In genomic region chr16:17200953-17201707, GRCm38 (mm10) we compare ENCODE assay signal across 8 mouse cellular contexts. TPM values are rescaled to one million over a fixed set of nuclear protein-coding genes. Genes with fewer than 3 reads are reported as not detected.
A peak's percentile ranks its signal among the peaks of the same experiment; 100 is the strongest.
DNase-seq lines count a peak whose midpoint lies in the region; ATAC-seq and TF ChIP-seq lines count a peak whose summit lies in the region.

No protein-coding gene starts in this region.

- peak overlapping the region; percentile 71 for H3K4me2 ChIP-seq in embryonic facial prominence, embryonic 12.5 days (replicated peaks)
- H3K4me2 ChIP-seq in limb, embryonic 11.5 days (ENCODE audit: low read depth, severe bottlenecking), result peak overlapping the region; percentile 67
- peak overlapping the region; percentile 89 for H3K4me2 ChIP-seq in midbrain, embryonic 13.5 days (replicated peaks)

- H3K4me3 ChIP-seq in embryonic facial prominence, embryonic 12.5 days, result peak overlapping the region; percentile 100
- H3K4me3 ChIP-seq in kidney, adult 2 months (ENCODE audit: insufficient read depth, low read depth, low read length), result peak overlapping the region; percentile 70
- peak overlapping the region; percentile 100 for H3K4me3 ChIP-seq in limb, embryonic 11.5 days (ENCODE audit: low read depth, low read length)
- H3K4me3 ChIP-seq in midbrain, embryonic 13.5 days (replicated peaks), result peak overlapping the region; percentile 99

- peak; percentile 79 for DNase-seq in 3134 (ENCODE audit: extremely low read depth, insufficient read length, low spot score)
- DNase-seq in adrenal gland, postnatal 36 days, result peak; percentile 86 to 90
- DNase-seq in heart, adult 18-20 months, result peak; percentile 90 to 91
- DNase-seq in kidney, adult 2 months, result peak; percentile 90
- peak; percentile 88 for DNase-seq in limb, embryonic 11.5 days (ENCODE audit: low spot score)
- peak; percentile 73 for DNase-seq in spleen, adult 12 weeks (ENCODE audit: low spot score)

- H3K4me1 ChIP-seq in embryonic facial prominence, embryonic 12.5 days, result peaks cover 11% of the 10 kb centered on the region
- H3K4me1 ChIP-seq in kidney, adult 2 months (ENCODE audit: control insufficient read depth, insufficient read depth, low read length), result peaks cover 11% of the 10 kb centered on the region; the same call in 1 of the 2 replicates
- H3K4me1 ChIP-seq in limb, embryonic 11.5 days (ENCODE audit: control insufficient read depth, insufficient read depth, low read length), result peaks cover 7% of the 10 kb centered on the region; the same call in 1 of the 2 replicates
- peaks cover 20% of the 10 kb centered on the region for H3K4me1 ChIP-seq in midbrain, embryonic 13.5 days (replicated peaks)

- peak overlapping the region; percentile 100 for H3K9ac ChIP-seq in embryonic facial prominence, embryonic 12.5 days
- peak overlapping the region; percentile 100 for H3K9ac ChIP-seq in limb, embryonic 11.5 days (ENCODE audit: low read length)
- peak overlapping the region; percentile 99 for H3K9ac ChIP-seq in midbrain, embryonic 13.5 days (replicated peaks)

- peak; percentile 81 for ATAC-seq in embryonic facial prominence, embryonic 12.5 days (ENCODE audit: insufficient number of reproducible peaks, insufficient read depth, low FRiP score, low TSS enrichment)
- ATAC-seq in limb, embryonic 11.5 days (ENCODE audit: insufficient number of reproducible peaks, low FRiP score, low TSS enrichment, low read depth), result peak; percentile 68
- peak; percentile 86 for ATAC-seq in midbrain, embryonic 13.5 days

- peak overlapping the region; percentile 67 for H3K27ac ChIP-seq in embryonic facial prominence, embryonic 12.5 days
- peak overlapping the region; percentile 18; the same call in 1 of the 2 replicates for H3K27ac ChIP-seq in kidney, adult 2 months (ENCODE audit: insufficient read depth, low read depth, low read length)
- peak overlapping the region; percentile 64 for H3K27ac ChIP-seq in limb, embryonic 11.5 days (replicated peaks; ENCODE audit: low read depth, low read length)
- H3K27ac ChIP-seq in midbrain, embryonic 13.5 days, result peak overlapping the region; percentile 82

- no peak for TF ChIP-seq CTCF in kidney, adult 2 months (conservative IDR thresholded peaks at IDR 0.05; ENCODE audit: insufficient read depth, insufficient read length, low read depth, low read length)

- no peaks in the 10 kb centered on the region for H3K9me3 ChIP-seq in embryonic facial prominence, embryonic 12.5 days
- H3K9me3 ChIP-seq in limb, embryonic 11.5 days (ENCODE audit: control insufficient read depth, low read length), result no peaks in the 10 kb centered on the region
- H3K9me3 ChIP-seq in midbrain, embryonic 13.5 days, result no peaks in the 10 kb centered on the region

- no peaks in the 10 kb centered on the region for H3K27me3 ChIP-seq in embryonic facial prominence, embryonic 12.5 days
- no peaks in the 10 kb centered on the region for H3K27me3 ChIP-seq in kidney, adult 2 months (replicated peaks; ENCODE audit: control insufficient read depth, insufficient read depth, low read length)
- no peaks in the 10 kb centered on the region for H3K27me3 ChIP-seq in limb, embryonic 11.5 days (ENCODE audit: control insufficient read depth, insufficient read depth, low read length)
- peaks cover 2% of the 10 kb centered on the region; the same call in 1 of the 2 replicates for H3K27me3 ChIP-seq in midbrain, embryonic 13.5 days

- TF ChIP-seq POLR2A in kidney, adult 2 months (IDR thresholded peaks at IDR 0.05; ENCODE audit: low read depth, low read length), result no peak

- under 1% methylated on average over 62 of the region's 72 CpGs for WGBS in embryonic facial prominence, embryonic 12.5 days
- WGBS in kidney, adult 2 months, result 1% methylated on average over 70 of the region's 72 CpGs
- WGBS in limb, embryonic 11.5 days, result under 1% methylated on average over 68 of the region's 72 CpGs
- under 1% methylated on average over 72 of the region's 72 CpGs for WGBS in midbrain, embryonic 13.5 days

- H3K36me3 ChIP-seq in embryonic facial prominence, embryonic 12.5 days, result no peaks in the 10 kb centered on the region
- H3K36me3 ChIP-seq in kidney, adult 2 months (ENCODE audit: control insufficient read depth, insufficient read depth, low read length), result no peaks in the 10 kb centered on the region
- H3K36me3 ChIP-seq in limb, embryonic 11.5 days (ENCODE audit: control insufficient read depth, insufficient read depth, low read length), result no peaks in the 10 kb centered on the region
- H3K36me3 ChIP-seq in midbrain, embryonic 13.5 days, result no peaks in the 10 kb centered on the region

RNA-seq across cellular contexts. Expression of gene Ube2l3, which starts 1.3 kb away (rescaled TPM):
- total RNA-seq in adrenal gland, postnatal 36 days (2021), result 100 to 1,000 TPM; 219 to 220 TPM
- 339 and 358 TPM in 2 replicates for polyA plus RNA-seq in embryonic facial prominence, embryonic 12.5 days (2016; fragmentation: Nextera tagmentation; extraction: Ambion mirVana)
- 100 to 1,000 TPM; 116 to 120 TPM for total RNA-seq in heart, adult 18-20 months (2021)
- polyA plus RNA-seq in kidney, adult 2 months (2012; rRNA removed), result 64.6 and 73.6 TPM in 2 replicates
- 430 and 433 TPM in 2 replicates for polyA plus RNA-seq in limb, embryonic 11.5 days (2014; fragmentation: Nextera tagmentation; extraction: Ambion mirVana)
- 330 and 342 TPM in 2 replicates for polyA plus RNA-seq in midbrain, embryonic 13.5 days (2015; fragmentation: Nextera tagmentation; extraction: Ambion mirVana)

RNA-seq across cellular contexts. Expression of gene Rimbp3, which starts 7.3 kb away (rescaled TPM):
- not detected for total RNA-seq in adrenal gland, postnatal 36 days (2021)
- 0.46 and 0.52 TPM in 2 replicates for polyA plus RNA-seq in embryonic facial prominence, embryonic 12.5 days (2016; fragmentation: Nextera tagmentation; extraction: Ambion mirVana)
- total RNA-seq in heart, adult 18-20 months (2021), result under 1 TPM; 0.07 to 0.26 TPM
- 0.05 and 0.08 TPM in 2 replicates for polyA plus RNA-seq in kidney, adult 2 months (2012; rRNA removed)
- polyA plus RNA-seq in limb, embryonic 11.5 days (2014; fragmentation: Nextera tagmentation; extraction: Ambion mirVana), result 0.37 and 0.44 TPM in 2 replicates
- 2.1 and 2.5 TPM in 2 replicates for polyA plus RNA-seq in midbrain, embryonic 13.5 days (2015; fragmentation: Nextera tagmentation; extraction: Ambion mirVana)

RNA-seq across cellular contexts. Expression of gene Hic2, which starts 32.2 kb away (rescaled TPM):
- 1 to 10 TPM; 2.9 to 3.1 TPM for total RNA-seq in adrenal gland, postnatal 36 days (2021)
- polyA plus RNA-seq in embryonic facial prominence, embryonic 12.5 days (2016; fragmentation: Nextera tagmentation; extraction: Ambion mirVana), result 10.6 and 12.7 TPM in 2 replicates
- 1 to 10 TPM; 1.3 to 1.5 TPM for total RNA-seq in heart, adult 18-20 months (2021)
- 1.5 and 1.8 TPM in 2 replicates for polyA plus RNA-seq in kidney, adult 2 months (2012; rRNA removed)
- 9.8 and 10.6 TPM in 2 replicates for polyA plus RNA-seq in limb, embryonic 11.5 days (2014; fragmentation: Nextera tagmentation; extraction: Ambion mirVana)
- 13.2 and 13.6 TPM in 2 replicates for polyA plus RNA-seq in midbrain, embryonic 13.5 days (2015; fragmentation: Nextera tagmentation; extraction: Ambion mirVana)

RNA-seq across cellular contexts. Expression of gene Ccdc116, which starts 54.1 kb away (rescaled TPM):
- under 1 TPM; 0.33 to 0.43 TPM for total RNA-seq in adrenal gland, postnatal 36 days (2021)
- polyA plus RNA-seq in embryonic facial prominence, embryonic 12.5 days (2016; fragmentation: Nextera tagmentation; extraction: Ambion mirVana), result 0.61 and 1.1 TPM in 2 replicates
- total RNA-seq in heart, adult 18-20 months (2021), result under 1 TPM in 1 of 2 experiments, not detected in 1; 0.08 TPM
- polyA plus RNA-seq in kidney, adult 2 months (2012; rRNA removed), result 0.74 and 0.92 TPM in 2 replicates
- polyA plus RNA-seq in limb, embryonic 11.5 days (2014; fragmentation: Nextera tagmentation; extraction: Ambion mirVana), result 0.40 and 0.58 TPM in 2 replicates
- 1.1 and 1.4 TPM in 2 replicates for polyA plus RNA-seq in midbrain, embryonic 13.5 days (2015; fragmentation: Nextera tagmentation; extraction: Ambion mirVana)

RNA-seq across cellular contexts. Expression of gene Ydjc, which starts 56.7 kb away (rescaled TPM):
- 1 to 10 TPM; 3.7 to 6.9 TPM for total RNA-seq in adrenal gland, postnatal 36 days (2021)
- polyA plus RNA-seq in embryonic facial prominence, embryonic 12.5 days (2016; fragmentation: Nextera tagmentation; extraction: Ambion mirVana), result 8.9 and 9.4 TPM in 2 replicates
- total RNA-seq in heart, adult 18-20 months (2021), result 1 to 10 TPM; 2.3 to 3.1 TPM
- polyA plus RNA-seq in kidney, adult 2 months (2012; rRNA removed), result 7.5 and 8.5 TPM in 2 replicates
- 3.6 and 4.8 TPM in 2 replicates for polyA plus RNA-seq in limb, embryonic 11.5 days (2014; fragmentation: Nextera tagmentation; extraction: Ambion mirVana)
- 21.5 and 22.0 TPM in 2 replicates for polyA plus RNA-seq in midbrain, embryonic 13.5 days (2015; fragmentation: Nextera tagmentation; extraction: Ambion mirVana)

Comparison
In these comparisons a context has a peak if more than half of its experiments do, and no peak if none do; other contexts are left out.
1. Peak in every context shown above with its lines: DNase-seq, ATAC-seq, H3K4me3 ChIP-seq and H3K27ac ChIP-seq.
2. H3K27ac ChIP-seq: peak in every context shown above with its lines; median percentile 82 in midbrain, embryonic 13.5 days; 67 in embryonic facial prominence, embryonic 12.5 days; 64 in limb, embryonic 11.5 days; 18 in kidney, adult 2 months.